9 mouse cellular contexts compared by ENCODE assay signal in the genomic region with DNA sequence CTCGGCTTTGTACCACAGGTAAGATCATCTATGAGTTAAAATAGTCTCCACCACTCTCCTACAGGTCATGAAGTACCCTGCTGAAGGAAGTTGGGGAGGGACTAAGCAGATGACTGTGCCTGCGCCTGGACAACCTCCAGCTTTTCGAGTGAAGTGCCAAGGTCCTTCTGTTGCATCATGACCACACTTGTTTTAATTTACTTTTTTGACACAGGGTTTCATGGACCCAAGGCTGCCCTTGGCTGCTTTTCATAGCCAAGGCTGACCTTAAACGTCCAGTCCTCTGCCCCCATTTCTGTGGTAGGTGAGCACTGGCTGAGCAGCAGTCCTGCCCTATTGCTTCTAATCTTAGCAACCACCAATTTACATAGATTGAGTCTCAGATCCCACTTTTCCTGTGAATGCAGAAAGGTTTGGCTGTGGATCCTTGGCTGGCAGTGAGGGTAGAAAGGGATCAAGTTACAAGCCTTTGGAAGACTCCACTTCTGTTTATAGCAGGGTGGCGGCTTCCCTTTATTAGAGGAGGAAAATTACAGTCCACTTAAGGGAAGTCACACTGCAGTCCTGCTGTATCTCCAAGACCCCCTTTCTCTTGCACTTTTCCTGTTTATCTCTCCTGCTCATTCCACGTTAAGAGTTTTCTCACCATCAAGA.
A peak's percentile ranks its signal among the peaks of the same experiment; 100 is the strongest.
DNase-seq lines count a peak whose midpoint lies in the region; ATAC-seq lines count a peak whose summit lies in the region.
"Had no signal": no experiment of that assay in that cellular context is flagged by ENCODE, and none has a peak within 500 bp of the region (broad histone marks: within the 10 kb centered on the region; RNA-seq: fewer than 3 reads in every experiment).

No protein-coding gene starts in this region.

- DNase-seq in kidney, adult 18-20 months, result peak; percentile 42
- no peak for DNase-seq in kidney, postnatal 4 days
- peak; percentile 86 for DNase-seq in adrenal gland, postnatal 14 days
- DNase-seq in kidney, adult 8-10 months, result peak; percentile 42 to 43
- peak; percentile 72 for DNase-seq in lung, postnatal 25 days (ENCODE audit: low spot score)
- DNase-seq in right cerebral cortex, postnatal 14 days, result no peak
- DNase-seq in gastrocnemius, postnatal 10 days, result no peak
- DNase-seq: liver, embryonic 13.5 days had no signal

- ATAC-seq in erythroid progenitor cell, adult 5-6 weeks (replicated peaks; ENCODE audit: low FRiP score, poor library complexity, severe bottlenecking), result no peak

Comparison
In these comparisons a context has a peak if more than half of its experiments do, and no peak if none do; other contexts are left out.
1. DNase-seq: peak in kidney, adult 18-20 months (single experiment), adrenal gland, postnatal 14 days (single experiment), kidney, adult 8-10 months (2 of 2) and lung, postnatal 25 days (single experiment); none in kidney, postnatal 4 days (0 of 2), right cerebral cortex, postnatal 14 days (single experiment) and gastrocnemius, postnatal 10 days (single experiment).